Mouse (Mus musculus): ENCODE data around the gene Plin3.

The Plin3 gene

DNA sequence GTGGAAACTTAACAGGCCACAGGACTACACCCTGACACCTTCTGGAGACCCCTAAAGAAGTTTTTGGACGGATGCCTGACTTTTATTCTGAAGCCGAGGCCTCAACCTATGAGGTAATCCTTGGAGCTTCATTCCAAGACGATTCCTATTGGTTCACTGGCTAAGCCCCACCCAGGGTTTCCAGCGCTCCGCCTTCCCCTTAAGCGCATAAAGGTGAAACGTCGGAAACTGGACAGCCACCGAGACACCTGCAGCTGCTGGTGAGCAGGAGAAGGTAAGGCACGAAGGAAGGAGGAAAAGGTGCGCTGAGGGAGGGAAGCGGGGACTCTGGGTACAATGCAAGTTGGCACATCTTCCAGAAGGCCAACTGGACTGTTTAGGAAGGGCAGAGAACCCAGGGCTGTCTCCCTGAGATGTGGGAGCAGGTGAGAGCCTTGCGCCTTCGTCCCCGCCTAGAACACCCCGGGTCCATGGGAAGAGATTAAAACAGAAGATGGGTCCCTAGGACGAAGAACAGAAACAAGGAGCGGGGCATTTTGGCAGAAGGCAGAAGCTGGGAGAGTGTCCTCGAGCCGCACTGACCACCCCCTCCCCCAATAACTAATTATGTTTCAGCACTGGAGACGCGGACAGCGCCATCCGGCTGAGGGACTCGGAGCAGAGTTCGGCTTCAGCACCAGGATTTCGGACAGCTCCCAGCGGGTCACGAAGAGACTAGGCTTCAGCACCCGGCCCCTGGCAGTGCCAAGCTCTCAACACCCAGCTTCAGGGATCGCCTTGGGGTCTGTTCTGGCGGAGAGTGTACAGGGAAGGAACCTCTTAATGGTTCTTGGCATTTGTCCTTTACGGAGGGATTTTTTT lies 50.9 kb downstream of the Plin3 start:
- peak; percentile 68 for DNase-seq (ENCODE audit: low spot score)

DNA sequence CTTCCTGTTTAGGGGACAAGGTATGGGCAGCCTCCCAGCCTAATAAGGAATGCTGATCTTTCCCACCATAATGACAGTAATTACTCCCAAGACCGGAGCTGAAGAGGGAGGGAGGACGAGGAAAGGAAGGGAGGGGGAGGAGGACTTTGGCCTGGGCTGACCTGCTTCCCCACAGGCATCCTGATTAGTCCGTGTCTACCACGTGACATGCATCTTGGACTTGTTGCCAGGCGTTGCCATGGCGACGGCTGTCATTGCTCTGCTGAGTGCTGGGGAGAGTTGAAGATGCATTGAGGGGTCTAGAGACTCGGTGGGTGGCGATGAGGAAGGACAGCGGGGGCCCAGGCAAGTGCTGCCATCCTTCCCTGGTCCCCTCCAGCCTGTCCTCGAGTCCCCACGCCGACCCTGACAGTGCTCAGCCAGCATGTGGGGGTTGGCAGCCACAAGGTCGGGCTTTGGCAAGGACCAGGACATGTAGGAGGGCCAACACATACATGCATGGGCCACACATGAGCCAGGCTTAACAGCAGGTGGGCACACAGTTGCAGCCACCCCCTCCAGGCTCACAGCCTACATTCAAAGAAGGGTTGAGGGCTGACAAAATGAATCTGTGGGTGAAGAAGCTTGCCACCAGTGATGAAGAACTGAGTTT lies 58.7 kb downstream of the Plin3 start:
- DNase-seq (ENCODE audit: low spot score), result no peak

DNA sequence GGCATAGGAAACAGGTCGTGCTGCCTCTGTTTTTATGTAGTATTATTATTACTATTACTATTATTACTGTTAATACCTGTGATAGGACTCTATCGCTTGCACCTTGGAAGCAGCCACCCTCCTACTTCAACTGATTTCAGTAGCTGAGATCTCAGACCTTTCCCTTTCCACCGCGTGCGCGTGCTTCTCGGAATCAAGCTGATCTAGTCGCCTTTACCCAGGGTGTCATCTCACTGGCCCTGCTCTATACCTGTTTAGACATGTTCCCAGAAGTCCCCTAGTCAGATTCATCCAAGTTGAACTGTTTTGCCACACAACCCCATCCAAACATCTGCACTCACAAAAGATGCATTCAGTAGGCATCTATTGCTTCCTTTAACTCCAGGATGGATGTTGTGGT lies 59.3 kb downstream of the Plin3 start:
- no peak for DNase-seq (ENCODE audit: low spot score)

DNA sequence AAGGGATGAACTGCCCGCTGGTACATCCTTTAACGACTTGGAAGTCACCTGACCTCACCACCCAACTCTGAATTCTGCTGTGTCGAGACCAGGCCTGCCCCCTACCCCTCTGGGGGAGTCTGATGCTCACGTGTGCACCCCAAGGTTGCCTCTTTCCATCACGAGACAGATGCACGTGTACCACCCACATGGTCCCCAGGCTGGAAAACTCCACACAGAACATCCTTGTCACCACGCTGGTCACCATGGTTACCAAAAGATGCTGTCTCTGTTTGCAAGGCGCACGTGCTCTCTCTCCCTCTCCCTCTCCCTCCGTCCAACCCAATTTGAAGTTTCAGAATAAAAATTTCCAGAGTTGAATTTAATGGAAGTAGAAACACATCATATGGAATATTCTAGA lies 62.7 kb downstream of the Plin3 start:
- no peak for DNase-seq (ENCODE audit: low spot score)

Measured in spleen, adult 12 weeks (tissue).